Mouse (Mus musculus) forebrain, embryonic 11.5 days (tissue): ENCODE data around the gene Mgmt. TPM values are rescaled to one million over a fixed set of nuclear protein-coding genes. Genes with fewer than 3 reads are reported as not detected.

Source experiments
- ATAC-seq: fragments of 200-750 bp; cut with Nextera tagmentation; replicated peaks from 2 replicates; pipeline ENCODE4 v1.8.0; 2017; ENCODE audit warnings: moderate TSS enrichment; ENCODE audit not compliant: low FRiP score
- DNase-seq: peaks from one replicate; pipeline ENCODE4 v3.0.0-alpha.2; 2017; ENCODE audit warnings: low spot score
- H3K27ac ChIP-seq: fragments of 300-500 bp; sonication (generic); 2 replicates; pipeline ENCODE4 v1.5.1; 2014; ENCODE audit warnings: low read depth, low read length
- H3K27me3 ChIP-seq: fragments of 300-500 bp; sonication (generic); 2 replicates; pipeline ENCODE4 v1.6.1; 2014; ENCODE audit warnings: mild to moderate bottlenecking, low read length, mixed read lengths; ENCODE audit not compliant: control insufficient read depth, insufficient read depth
- H3K36me3 ChIP-seq: fragments of 300-500 bp; sonication (generic); 2 replicates; pipeline ENCODE4 v1.6.1; 2014; ENCODE audit warnings: mild to moderate bottlenecking, low read length, moderate library complexity, mixed read lengths; ENCODE audit not compliant: control insufficient read depth, insufficient read depth
- H3K4me1 ChIP-seq: fragments of 300-500 bp; sonication (generic); replicated peaks from 2 replicates; pipeline ENCODE4 v1.6.1; 2014; ENCODE audit warnings: low read length, mixed read lengths; ENCODE audit not compliant: control insufficient read depth, insufficient read depth
- H3K4me2 ChIP-seq: fragments of 300-500 bp; sonication (generic); 2 replicates; pipeline ENCODE4 v1.6.1; 2014; ENCODE audit warnings: low read depth, mild to moderate bottlenecking, low read length, moderate library complexity, mixed read lengths; ENCODE audit not compliant: severe bottlenecking
- H3K4me3 ChIP-seq: fragments of 300-500 bp; sonication (generic); 2 replicates; pipeline ENCODE4 v1.5.1; 2014; ENCODE audit warnings: low read depth, low read length
- H3K9ac ChIP-seq: fragments of 300-500 bp; sonication (generic); 2 replicates; pipeline ENCODE4 v1.6.1; 2014; ENCODE audit warnings: low read length
- H3K9me3 ChIP-seq: fragments of 300-500 bp; sonication (generic); 2 replicates; pipeline ENCODE4 v1.6.1; 2016; ENCODE audit warnings: low read length, mixed read lengths; ENCODE audit not compliant: control insufficient read depth
- WGBS: fragments of 180-500 bp; shearing (Covaris S2); extraction: QIAGEN DNeasy Blood & Tissue Kit; methylation state at CpG from one replicate; pipeline ENCODE4 v1.1.7; 2014; 5-methylcytosine and 5-hydroxymethylcytosine counted together
- polyA plus RNA-seq: library from polyadenylated mRNA; unstranded; fragments of >200 nt; fragmentation: Nextera tagmentation; extraction: Ambion mirVana; gene quantifications from 2 replicates; pipeline ENCODE4 v1.2.1, GENCODE M21; 2014

Gene Mgmt
- polyA plus RNA-seq, 1 experiment from 2014 or later: 3.4 TPM

DNA sequence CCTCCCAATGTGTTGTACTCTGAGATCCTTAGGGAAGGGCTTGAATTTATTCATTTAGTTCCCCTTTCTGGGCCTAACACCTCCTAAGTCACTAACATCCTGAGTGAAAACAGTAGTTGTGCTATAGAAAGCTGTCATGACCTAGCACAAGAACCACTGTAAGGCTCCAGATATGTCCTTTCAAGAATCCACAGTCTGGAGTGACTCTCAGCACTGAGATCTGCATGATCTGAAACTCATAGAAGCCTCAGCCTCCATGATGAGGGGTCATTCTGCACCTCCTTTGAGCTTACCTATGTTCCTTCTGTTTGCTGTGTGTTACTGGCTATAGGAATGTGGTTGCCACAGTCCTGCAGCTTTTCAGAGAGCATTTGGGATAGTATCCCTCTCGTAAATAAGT is 200.1 kb downstream of the Mgmt start:
- ATAC-seq (no peak), DNase-seq (no peak)
- Histone ChIP-seq H3K9ac (no peak overlapping the region), H3K4me3 (no peak overlapping the region), H3K4me1 (no peaks in the 10 kb centered on the region; the same call in 1 of the 2 replicates), H3K4me2 (no peak overlapping the region), H3K27me3 (no peaks in the 10 kb centered on the region), H3K9me3 (no peaks in the 10 kb centered on the region), H3K27ac (no peak overlapping the region), H3K36me3 (no peaks in the 10 kb centered on the region)
- 87% methylated on average over 1 of the region's 1 CpGs for WGBS

DNA sequence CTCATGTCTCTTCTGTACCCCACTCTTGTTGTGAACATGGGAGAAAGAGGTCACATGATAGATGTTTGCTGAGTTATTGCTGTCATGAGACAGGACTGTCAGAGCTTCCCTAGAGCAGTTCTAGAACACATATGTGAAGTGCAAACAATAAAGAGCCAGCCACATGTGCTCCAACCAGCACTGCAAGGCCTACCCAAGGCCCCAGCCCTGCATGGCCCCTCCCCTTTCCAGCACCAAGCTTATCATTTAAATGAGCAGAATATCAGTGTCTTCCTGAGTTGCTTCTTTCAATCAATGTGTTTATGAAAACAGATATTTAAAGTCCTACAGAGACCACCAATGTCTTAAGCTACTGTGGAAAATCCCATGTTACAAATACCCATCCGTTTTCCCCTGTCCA is 201.3 kb downstream of the Mgmt start:
- Histone ChIP-seq H3K27me3 (no peaks in the 10 kb centered on the region), H3K9me3 (no peaks in the 10 kb centered on the region), H3K27ac (no peak overlapping the region), H3K4me2 (no peak overlapping the region), H3K9ac (no peak overlapping the region), H3K4me1 (no peaks in the 10 kb centered on the region; the same call in 1 of the 2 replicates), H3K4me3 (no peak overlapping the region), H3K36me3 (no peaks in the 10 kb centered on the region)
- DNase-seq (no peak), ATAC-seq (no peak)
- 91% methylated on average over 1 of the region's 1 CpGs for WGBS

DNA sequence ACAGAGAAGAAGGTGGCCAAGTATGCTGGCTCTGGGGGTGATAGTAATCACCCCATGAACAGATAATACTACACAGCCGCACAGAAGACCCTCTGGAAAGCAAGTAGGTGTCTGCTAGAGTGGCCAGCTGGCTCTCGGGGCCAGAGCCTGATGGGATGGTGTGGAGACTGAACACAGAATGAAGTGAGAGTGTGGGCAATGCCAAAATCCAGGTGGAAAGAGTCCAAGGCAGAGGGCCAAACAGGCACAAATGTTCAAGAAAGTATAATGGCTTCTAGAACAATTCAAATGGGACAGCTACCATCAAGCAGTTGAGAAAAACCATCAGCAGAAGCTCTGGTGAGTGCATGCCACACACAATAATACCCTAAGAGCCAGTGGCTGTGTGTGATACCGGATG is 205.4 kb downstream of the Mgmt start:
- no peak for ATAC-seq
- Histone ChIP-seq H3K9me3 (no peaks in the 10 kb centered on the region), H3K4me1 (peaks cover 6% of the 10 kb centered on the region; the same call in 1 of the 2 replicates), H3K9ac (no peak overlapping the region), H3K27me3 (no peaks in the 10 kb centered on the region), H3K4me3 (no peak overlapping the region), H3K36me3 (no peaks in the 10 kb centered on the region), H3K27ac (no peak overlapping the region), H3K4me2 (no peak overlapping the region)
- no peak for DNase-seq
- WGBS: 88% methylated on average over 3 of the region's 3 CpGs

DNA sequence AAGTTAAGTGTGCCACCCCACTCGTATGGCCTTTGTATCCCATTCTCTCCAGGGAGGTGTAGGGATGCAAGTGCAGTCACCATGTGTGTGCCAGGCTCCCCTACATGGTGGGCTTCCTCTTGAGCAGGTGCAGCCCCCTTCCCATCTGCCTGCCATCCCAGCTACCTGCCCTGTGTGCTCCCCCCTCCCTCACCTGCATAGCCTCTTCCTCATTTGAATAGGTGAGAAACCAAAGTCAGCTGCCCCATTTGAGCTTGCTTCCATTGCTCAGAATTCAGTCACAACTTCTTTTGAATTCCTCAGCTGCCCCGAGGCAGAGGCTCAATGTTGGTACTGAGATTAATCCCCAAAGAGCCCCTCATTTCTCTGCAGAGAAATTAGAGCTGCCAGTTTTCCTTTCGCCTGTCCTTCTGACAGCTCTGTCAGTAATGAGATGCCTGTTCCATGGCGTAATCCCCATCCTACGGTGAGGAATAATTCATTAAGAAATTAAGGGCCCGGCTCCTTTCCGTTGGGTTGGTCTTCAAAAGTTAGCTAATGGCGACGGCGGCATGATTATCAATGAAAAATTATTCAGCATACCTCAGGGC is 208.3 kb downstream of the Mgmt start:
- no peaks in the 10 kb centered on the region for H3K9me3 ChIP-seq
- no peak overlapping the region for H3K27ac ChIP-seq
- peaks cover 6% of the 10 kb centered on the region; the same call in 1 of the 2 replicates for H3K4me1 ChIP-seq
- no peaks in the 10 kb centered on the region for H3K27me3 ChIP-seq
- ATAC-seq (peak; percentile 21; the same call in 1 of the 2 replicates), DNase-seq (peak; percentile 51)
- no peak overlapping the region for H3K4me2 ChIP-seq
- whole genome bisulfite sequencing: 46% methylated on average over 10 of the region's 10 CpGs
- no peak overlapping the region for H3K4me3 ChIP-seq
- no peak overlapping the region for H3K9ac ChIP-seq
- no peaks in the 10 kb centered on the region for H3K36me3 ChIP-seq

DNA sequence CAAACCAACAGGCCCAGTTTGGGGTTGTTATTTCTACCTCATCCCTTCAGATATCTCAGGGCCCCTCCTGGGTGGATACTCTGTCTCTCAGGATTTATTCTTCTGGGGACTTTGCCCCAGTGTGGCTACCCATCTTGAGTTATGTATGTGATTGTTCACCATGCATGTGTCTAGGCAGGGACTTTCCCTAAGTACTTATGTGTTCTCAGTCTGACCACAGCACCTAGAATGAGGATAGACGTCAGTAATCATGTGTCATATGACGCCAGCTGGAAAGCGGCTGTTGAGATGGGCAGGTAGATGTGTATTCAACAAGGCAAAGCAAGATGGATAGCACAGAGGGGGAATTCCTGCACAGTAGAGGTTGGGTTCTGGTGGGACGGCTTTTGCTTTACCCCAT is 217.7 kb downstream of the Mgmt start:
- ATAC-seq (no peak), DNase-seq (no peak)
- WGBS: 92% methylated on average over 4 of the region's 4 CpGs
- Histone ChIP-seq H3K27me3 (no peaks in the 10 kb centered on the region), H3K27ac (no peak overlapping the region), H3K9me3 (no peaks in the 10 kb centered on the region; the same call in 1 of the 2 replicates), H3K4me1 (no peaks in the 10 kb centered on the region), H3K36me3 (no peaks in the 10 kb centered on the region), H3K9ac (no peak overlapping the region), H3K4me3 (no peak overlapping the region), H3K4me2 (no peak overlapping the region)

- H3K9ac ChIP-seq: no peak overlapping the region
- H3K27me3 ChIP-seq: no peaks in the 10 kb centered on the region
- H3K36me3 ChIP-seq: no peaks in the 10 kb centered on the region
- DNase-seq (no peak), ATAC-seq (no peak)
- H3K4me3 ChIP-seq: no peak overlapping the region
- H3K4me1 ChIP-seq: peaks cover 2% of the 10 kb centered on the region; the same call in 1 of the 2 replicates
- no peak overlapping the region for H3K4me2 ChIP-seq
- no peaks in the 10 kb centered on the region; the same call in 1 of the 2 replicates for H3K9me3 ChIP-seq
- no peak overlapping the region for H3K27ac ChIP-seq
- WGBS: 82% methylated on average over 4 of the region's 4 CpGs
Measured at GRCm38 (mm10) chr7:137116246-137116645, 221.8 kb downstream of the Mgmt start.

- ATAC-seq: no peak
- no peak overlapping the region for H3K27ac ChIP-seq
Measured at GRCm38 (mm10) chr7:137121243-137121858, 226.9 kb downstream of the Mgmt start.

DNA sequence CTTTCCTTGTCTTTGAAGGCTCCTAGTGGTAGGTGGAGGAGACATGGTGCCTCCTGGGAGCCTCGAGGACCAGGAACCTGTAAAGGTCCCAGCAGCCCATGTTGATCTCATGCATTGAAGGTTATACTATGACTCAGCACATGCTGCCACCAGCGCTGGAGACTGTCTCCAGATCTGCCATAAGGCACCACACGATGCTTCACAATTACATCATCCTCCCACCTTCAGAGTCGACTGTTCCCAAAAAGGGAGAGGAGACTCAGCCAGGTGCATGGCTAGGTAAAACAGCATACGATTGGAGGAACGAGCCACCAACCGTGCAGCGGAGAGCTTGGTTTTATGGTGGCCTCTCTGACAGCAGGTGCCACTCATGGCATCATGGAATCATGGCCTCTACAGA is 234.3 kb downstream of the Mgmt start:
- no peaks in the 10 kb centered on the region for H3K36me3 ChIP-seq
- no peaks in the 10 kb centered on the region for H3K9me3 ChIP-seq
- H3K4me1 ChIP-seq: no peaks in the 10 kb centered on the region
- DNase-seq: no peak
- H3K9ac ChIP-seq: no peak overlapping the region
- 89% methylated on average over 8 of the region's 8 CpGs for WGBS
- no peaks in the 10 kb centered on the region for H3K27me3 ChIP-seq
- no peak overlapping the region for H3K4me3 ChIP-seq
- H3K4me2 ChIP-seq: no peak overlapping the region
- H3K27ac ChIP-seq: no peak overlapping the region
- no peak for ATAC-seq

More at GRCm38 (mm10) chr7:137121243-137121858, 226.9 kb downstream of the Mgmt start:
- Histone ChIP-seq H3K27me3 (no peaks in the 10 kb centered on the region), H3K9me3 (no peaks in the 10 kb centered on the region), H3K9ac (no peak overlapping the region), H3K4me1 (peaks cover 2% of the 10 kb centered on the region; the same call in 1 of the 2 replicates), H3K36me3 (no peaks in the 10 kb centered on the region), H3K4me3 (no peak overlapping the region), H3K4me2 (no peak overlapping the region)
- 77% methylated on average over 16 of the region's 16 CpGs for WGBS
- peak; percentile 48 for DNase-seq

DNA sequence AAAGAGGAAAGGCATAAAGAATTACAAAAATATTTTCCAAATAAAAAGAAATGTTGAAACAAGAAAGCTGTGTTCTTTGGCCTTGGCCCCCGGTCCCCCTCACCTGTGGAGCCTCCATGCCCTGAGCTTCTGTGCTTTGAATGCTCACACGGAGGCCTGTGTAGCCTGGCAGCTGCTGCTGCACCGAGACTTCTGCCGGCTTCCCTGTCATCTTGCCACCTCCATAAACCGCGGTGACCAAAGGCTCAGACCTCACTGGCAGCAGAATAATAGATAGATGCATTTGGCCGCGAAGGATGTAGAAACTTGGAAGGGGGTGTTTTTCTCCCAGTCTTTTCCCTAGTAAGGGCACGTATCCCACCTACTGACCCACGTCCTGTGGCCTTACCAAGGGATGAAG is 235.8 kb downstream of the Mgmt start:
- no peak overlapping the region for H3K4me2 ChIP-seq
- no peaks in the 10 kb centered on the region for H3K27me3 ChIP-seq
- no peak overlapping the region for H3K27ac ChIP-seq
- no peak for DNase-seq
- H3K9ac ChIP-seq: no peak overlapping the region
- no peaks in the 10 kb centered on the region for H3K9me3 ChIP-seq
- ATAC-seq: no peak
- no peaks in the 10 kb centered on the region for H3K4me1 ChIP-seq
- no peak overlapping the region for H3K4me3 ChIP-seq
- H3K36me3 ChIP-seq: no peaks in the 10 kb centered on the region
- 86% methylated on average over 10 of the region's 10 CpGs for WGBS
